Mouse (Mus musculus) adrenal gland, postnatal 36 days (tissue): ENCODE measurements at regions not wholly inside any gene's neighbourhood (a gene's known extent, or its start where the extent isn't known, plus 50 kb on each side); places are given as distances from the start of the nearest gene placed in this dataset.

Experiments used
- DNase-seq, 2 experiments: peaks; one replicate each; pipeline ENCODE4 v3.0.0; 2021; ENCODE audit warnings: mixed read lengths in 1 of 2

DNA sequence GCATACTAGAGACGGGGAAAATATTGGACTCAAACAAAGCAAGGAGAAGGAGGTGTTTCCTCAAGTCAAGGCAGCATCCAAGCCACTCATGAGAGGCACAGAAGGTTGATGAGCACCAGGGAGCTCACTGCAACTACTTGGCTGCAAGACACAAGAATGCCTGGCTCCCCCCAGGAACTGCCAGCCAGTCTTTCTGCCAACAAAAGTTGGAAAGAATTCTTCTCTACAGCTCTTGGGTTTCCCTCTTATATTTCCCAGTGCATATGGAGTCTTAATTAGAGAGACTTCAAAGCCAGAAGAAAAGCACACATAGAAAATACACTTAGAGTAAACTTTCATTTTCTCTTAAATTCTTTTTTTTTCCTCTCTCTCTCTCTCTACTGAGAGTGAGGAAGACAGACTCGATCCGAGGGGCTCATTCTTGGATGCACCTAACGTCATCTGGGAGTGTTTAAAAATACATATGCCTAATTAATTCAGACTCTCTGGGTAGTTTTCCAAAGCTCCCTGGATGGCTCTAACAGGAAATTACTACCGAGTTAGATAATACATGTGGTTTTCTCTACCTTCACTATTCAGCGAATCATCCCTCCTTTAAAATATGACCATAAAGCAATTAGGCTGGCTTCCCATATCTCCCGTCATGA is 222.7 kb downstream of the Fam84b start:
- DNase-seq = no peak

GRCm38 (mm10) chr15:60618801-60619200 is 234.8 kb downstream of the Fam84b start:
- no peak for DNase-seq

GRCm38 (mm10) chr15:60617371-60617770 is 236.2 kb downstream of the Fam84b start:
- no peak for DNase-seq

GRCm38 (mm10) chr15:60601885-60602284 is 251.7 kb downstream of the Fam84b start:
- no peak for DNase-seq

- no peak for DNase-seq
These were observed 276.5 kb downstream of the Fam84b start for GRCm38 (mm10) chr15:60577084-60577483.

DNA sequence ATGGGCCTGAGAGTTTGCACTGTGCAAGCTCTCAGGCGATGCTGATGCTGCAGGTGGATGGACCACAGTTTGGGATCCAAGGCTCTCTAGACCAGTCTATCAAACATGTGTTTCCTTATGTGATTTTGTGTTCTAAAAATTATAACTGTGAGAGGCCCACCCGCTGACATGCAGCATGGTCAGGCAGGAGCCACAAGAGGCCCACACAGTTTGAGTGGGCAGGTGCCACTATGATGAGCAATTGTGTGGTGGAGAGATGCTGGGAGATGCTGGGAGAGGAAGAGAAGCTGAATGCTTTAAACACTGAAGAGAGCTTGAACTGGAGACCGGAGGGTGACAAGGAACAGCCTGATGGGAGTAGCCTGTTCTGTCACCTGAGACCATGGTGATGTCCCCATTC is 287.3 kb downstream of the Fam84b start:
- no peak for DNase-seq

GRCm38 (mm10) chr15:60565017-60565416 is 288.6 kb downstream of the Fam84b start:
- DNase-seq = no peak

GRCm38 (mm10) chr15:60560641-60561040 is 292.9 kb downstream of the Fam84b start:
- DNase-seq = no peak

DNA sequence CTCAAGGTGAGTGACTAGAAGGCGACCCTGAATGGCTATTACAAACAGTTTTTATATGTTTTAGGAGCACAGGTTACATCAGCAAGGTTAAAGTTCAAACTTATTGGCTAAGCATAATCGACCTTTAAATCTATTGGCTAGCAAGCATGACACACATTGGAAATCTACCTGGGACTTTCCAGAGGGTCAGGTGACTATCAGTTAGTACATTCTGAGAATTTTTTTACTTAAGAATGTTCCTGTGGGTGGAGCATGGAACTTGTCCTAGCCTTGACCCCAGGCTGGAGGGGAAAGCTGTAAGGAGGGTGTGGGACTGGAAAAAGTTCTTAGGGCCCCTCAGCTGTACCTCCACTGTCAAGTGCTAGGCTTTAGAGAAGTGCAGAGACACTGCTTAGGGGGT is 297.9 kb downstream of the Fam84b start:
- DNase-seq = no peak

DNA sequence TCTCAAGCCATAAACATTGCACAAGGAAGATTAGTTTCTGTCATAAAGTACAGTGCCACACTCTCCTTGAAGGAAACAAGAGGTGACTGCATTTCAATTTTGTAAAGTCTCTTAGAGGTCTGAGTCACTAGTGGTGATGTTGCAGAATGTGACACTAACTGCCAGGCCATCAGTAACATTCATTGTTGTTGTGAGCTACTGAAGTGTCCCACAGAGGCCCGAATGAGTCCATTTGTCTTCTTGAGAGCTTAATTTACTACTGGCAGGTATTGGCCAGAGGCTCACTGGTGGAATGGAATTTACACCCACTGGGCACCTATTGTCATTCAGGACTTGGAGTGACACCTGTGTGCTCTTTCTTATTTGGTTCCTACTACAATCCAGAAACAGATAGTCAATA is 299.0 kb downstream of the Fam84b start:
- DNase-seq = no peak

DNA sequence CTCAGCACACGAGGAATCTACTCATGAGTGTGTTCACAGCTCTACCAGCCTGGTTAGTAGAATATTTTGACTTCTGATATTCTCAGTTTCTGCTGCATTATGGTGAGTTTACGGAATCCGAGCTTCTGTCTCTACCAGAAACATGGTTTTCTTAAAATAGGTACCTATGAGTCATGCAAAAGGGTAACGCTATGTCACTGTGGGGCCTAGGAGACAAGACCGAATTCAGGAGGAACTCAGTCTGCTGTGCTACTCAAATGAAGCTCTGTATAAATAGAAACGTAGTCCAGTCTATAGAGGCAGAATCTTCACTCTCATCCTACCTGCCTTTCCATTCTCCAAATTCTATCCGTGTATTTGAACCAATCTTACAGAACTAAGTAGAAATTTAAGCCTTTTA is 305.5 kb downstream of the Fam84b start:
- DNase-seq = no peak

- DNase-seq = no peak
These were observed 316.4 kb downstream of the Fam84b start for GRCm38 (mm10) chr15:60537191-60537590.

- no peak for DNase-seq
These were observed 318.9 kb downstream of the Fam84b start for GRCm38 (mm10) chr15:60534701-60535100.

DNA sequence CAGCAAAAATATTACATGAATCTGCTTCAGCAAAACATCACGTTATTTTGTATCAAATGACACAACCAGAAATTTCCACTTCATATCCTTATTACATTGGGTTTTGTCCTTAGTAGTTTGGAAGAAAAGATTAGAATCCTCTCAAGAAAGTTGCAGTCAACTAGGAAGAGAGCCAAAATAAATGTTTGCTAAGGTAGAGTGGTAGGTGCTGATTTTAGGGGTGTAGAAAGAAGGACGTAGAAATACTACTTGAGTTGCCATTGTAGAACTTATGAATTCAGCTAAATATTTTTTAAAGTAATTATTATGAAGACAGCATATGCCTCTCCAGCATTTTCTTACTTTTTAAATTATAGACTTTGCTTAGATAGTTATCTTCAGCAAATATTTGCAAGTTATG is 336.8 kb downstream of the Fam84b start:
- no peak for DNase-seq

DNA sequence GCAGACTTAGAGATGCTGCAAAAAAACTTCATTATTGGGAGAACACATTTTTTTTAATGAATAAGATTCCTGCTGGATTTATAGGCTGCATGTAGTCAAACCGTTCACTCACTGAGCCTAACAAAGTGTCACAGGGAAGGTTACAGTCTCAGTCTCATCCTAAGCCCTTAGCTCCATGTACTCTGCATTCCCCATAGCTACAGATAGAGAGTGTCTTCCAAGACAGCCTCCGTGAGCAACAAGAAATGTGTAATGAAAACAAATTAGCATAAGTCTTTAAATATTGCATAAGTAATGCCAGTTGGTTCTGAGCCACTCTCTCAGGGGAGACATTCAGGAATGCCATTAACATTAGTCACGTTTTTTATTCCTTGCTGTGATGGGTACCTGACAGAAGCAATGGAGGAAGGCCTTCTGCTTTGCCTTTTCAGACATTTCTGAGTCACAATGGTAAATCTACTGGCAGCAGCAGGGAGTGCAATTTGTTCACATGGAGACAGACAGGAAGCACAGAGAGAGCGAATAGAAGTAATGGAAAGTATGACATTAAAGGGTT is 376.7 kb downstream of the Fam84b start:
- DNase-seq = no peak

DNA sequence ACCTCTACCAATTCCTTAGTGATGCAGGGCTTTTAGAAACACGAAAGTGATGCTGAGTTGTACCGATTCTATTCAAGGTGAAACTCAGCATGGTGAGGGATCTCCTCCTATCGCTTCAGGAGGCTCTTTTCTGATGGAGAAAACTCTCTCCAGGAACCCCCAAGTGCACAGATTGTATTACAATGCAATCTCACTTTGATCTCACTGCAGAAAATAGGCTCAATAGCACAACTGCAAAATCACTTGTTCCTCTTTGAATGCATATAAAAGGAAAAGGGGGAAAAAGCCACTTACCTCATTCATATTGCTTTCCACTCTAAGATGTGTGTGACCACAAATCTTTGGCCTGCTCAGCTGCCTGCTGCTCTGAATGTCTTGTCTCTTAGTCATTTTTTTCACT is 378.5 kb downstream of the Fam84b start:
- DNase-seq = no peak

GRCm38 (mm10) chr15:60431916-60432315 is 415.5 kb upstream of the 4933412E24Rik start:
- DNase-seq = no peak

GRCm38 (mm10) chr15:60419081-60419480 is 402.7 kb upstream of the 4933412E24Rik start:
- no peak for DNase-seq

GRCm38 (mm10) chr15:60392267-60392666 is 375.9 kb upstream of the 4933412E24Rik start:
- no peak for DNase-seq

DNA sequence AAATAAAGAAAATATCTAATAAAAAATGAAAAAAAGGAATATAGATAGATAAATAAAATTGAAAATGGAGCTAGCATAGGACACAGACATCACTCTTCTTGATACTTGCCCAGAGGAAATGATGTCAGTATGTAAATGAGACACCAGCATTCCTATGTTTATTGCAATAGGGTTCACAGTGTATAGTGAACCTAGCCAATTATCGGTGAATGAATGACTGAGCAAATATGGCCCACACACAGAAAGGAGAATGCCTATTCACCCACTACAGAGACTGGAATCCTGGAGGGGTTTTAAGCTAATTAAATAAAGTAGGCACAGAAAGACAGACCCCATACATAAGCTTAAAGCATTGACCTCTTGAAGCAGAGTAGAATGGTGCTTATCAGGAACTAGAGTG is 373.9 kb upstream of the 4933412E24Rik start:
- no peak for DNase-seq

DNA sequence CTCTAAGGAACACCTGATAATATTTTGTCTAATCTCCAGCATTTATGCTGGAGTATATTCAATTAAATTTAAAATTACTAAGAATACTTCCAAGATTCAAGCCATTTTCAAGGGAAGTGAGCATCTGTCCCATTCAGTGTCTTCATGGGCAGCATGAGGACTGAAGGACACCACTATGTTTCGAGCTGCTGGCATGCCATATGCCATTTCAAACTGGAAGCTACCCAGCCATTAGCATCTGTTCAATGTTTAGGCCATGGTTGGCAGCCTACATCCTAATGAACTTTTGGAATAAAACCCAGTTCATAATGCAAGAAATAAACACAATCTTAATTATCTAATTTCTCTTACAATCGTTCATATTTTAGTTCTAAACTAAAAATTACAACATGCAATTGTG is 371.5 kb upstream of the 4933412E24Rik start:
- no peak for DNase-seq
